ENCODE assay signal across 19 mouse cellular contexts in genomic region chr5:114116586-114116985, GRCm38 (mm10). TPM values are rescaled to one million over a fixed set of nuclear protein-coding genes. Genes with fewer than 3 reads are reported as not detected.
"Had no signal": no experiment of that assay in that cellular context is flagged by ENCODE, and none has a peak within 500 bp of the region (broad histone marks: within the 10 kb centered on the region; RNA-seq: fewer than 3 reads in every experiment).

No protein-coding gene starts in this region.

- H3K27me3 ChIP-seq: neural tube, embryonic 13.5 days; neural tube, embryonic 15.5 days; stomach, embryonic 15.5 days had no signal

- H3K4me1 ChIP-seq: neural tube, embryonic 13.5 days; neural tube, embryonic 15.5 days; stomach, embryonic 15.5 days had no signal

- DNase-seq: retina, postnatal 1 day; right cerebral cortex, adult 18-20 months; right cerebral cortex, postnatal 14 days; right cerebral cortex, postnatal 25 days; right cerebral cortex, postnatal 4 days; spleen, adult 18-20 months; thymus, adult 18-20 months; thymus, adult 2 months; thymus, postnatal 14 days; thymus, postnatal 25 days; thymus, postnatal 36 days; thymus, postnatal 4 days had no signal

- H3K27ac ChIP-seq: neural tube, embryonic 13.5 days; neural tube, embryonic 15.5 days; stomach, embryonic 15.5 days; stomach, postnatal 0 days had no signal

- H3K4me2 ChIP-seq: neural tube, embryonic 13.5 days; neural tube, embryonic 15.5 days; stomach, embryonic 15.5 days had no signal

- H3K4me3 ChIP-seq: neural tube, embryonic 13.5 days; neural tube, embryonic 15.5 days; stomach, embryonic 15.5 days had no signal

- H3K9ac ChIP-seq: neural tube, embryonic 13.5 days; neural tube, embryonic 15.5 days; stomach, embryonic 15.5 days had no signal

- H3K9me3 ChIP-seq: neural tube, embryonic 13.5 days; neural tube, embryonic 15.5 days; stomach, embryonic 15.5 days had no signal

RNA-seq across cellular contexts. Expression of gene Svop, which starts 25.2 kb away (rescaled TPM):
- total RNA-seq: neutrophil, adult 5-6 weeks had no signal
- polyA plus RNA-seq: spleen, adult 2 months; thymus, postnatal 0 days had no signal

RNA-seq across cellular contexts. Expression of gene Acacb, which starts 29.7 kb away (rescaled TPM):
- total RNA-seq: neutrophil, adult 5-6 weeks had no signal
